Mouse (Mus musculus) mammary gland, adult 2 months (tissue): ENCODE data around the gene Asb8. TPM values are rescaled to one million over a fixed set of nuclear protein-coding genes. Genes with fewer than 3 reads are reported as not detected.

Source experiments
- polyA plus RNA-seq: library from polyadenylated mRNA; depleted of rRNA; stranded (reverse); fragments of >200 nt; gene quantifications from 2 replicates; pipeline ENCODE4 v1.2.3, GENCODE M21; 2012; ENCODE audit warnings: low replicate concordance; rRNA removed

Asb8 gene
- 39.8 and 71.3 TPM in 2 replicates for polyA plus RNA-seq

DNA sequence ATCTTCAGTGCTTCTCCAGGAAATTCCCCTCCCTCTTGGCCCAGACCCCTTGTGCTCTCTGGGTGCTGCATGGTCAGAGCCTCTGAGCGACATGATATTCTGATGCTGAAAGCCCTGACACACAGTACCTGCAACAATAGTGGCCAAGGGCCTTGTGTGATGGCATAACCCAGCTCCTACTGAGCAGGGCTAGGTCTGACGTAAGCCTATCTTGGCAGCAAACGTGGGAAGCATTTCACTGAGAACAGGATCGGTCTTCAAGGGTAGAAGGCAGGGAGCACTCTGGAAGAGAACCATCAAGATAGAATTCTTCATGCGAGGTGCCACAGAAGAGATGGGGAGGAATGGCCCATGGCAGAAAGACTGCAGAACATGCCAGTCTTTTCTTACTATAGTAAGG, at the start of gene Asb8:
TSS of gene Asb8 (minus strand) at position 101 of the 400 bp plus-strand sequence.

DNA sequence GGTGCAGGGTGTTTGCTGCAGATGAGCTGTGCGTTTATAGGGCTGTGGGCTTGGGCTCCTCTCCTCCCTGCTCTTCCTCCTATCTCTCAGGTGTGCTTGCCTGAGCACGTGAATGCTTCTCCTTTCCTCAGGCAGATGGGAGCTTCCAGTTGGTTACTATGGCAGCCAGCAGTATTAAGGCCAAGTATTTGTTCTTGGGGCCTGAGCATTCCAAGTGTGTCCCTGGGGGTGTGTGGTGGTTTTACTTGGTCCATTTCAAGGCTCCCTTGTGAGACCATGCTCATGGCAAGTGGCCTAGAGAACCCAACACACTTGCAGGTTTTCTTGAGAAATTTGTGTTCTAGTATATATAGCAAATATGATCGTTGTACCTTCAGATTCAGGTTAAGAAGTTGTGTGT, 30.0 kb upstream of the Asb8 start, which contains the start of gene Olfr288:
TSS of gene Olfr288 (minus strand) at position 101 of the 400 bp plus-strand sequence.

DNA sequence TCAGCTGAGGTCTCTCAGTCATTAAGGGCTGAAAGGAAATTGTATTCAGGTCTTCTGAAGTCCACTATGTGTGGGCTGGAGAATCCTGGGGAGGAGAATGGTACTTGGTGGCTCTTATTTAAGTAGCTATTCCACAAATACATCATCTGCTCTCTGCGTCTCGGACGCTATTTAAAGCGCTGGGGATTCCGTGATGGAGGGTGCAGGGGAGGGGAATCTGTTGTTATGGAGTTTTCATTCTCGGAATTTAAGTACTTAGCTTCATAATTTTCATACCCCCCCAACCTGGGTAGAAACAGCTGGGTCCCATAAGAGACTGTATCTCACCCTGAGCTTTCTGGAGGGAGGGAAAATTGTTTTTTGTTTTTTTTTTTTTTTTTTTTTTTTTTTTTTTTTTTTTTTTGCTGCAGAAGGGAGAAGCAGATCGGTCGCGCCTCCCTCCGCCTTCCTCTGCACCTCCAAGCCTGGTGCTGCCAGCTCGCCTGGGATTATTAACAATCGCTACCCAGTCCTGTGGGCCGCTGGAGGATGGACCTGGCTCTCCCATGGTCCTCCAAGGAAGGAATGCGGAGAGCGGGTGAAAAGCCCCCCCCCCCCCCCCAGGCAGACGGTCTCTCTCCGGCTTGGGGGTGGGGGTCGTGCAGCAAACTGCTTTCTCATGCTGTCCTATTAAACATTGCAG, 1.7 kb upstream of the Asb8 start, which contains the start of gene Ccdc184:
TSS of gene Ccdc184 (plus strand) at position 196 of the 682 bp plus-strand sequence.

DNA sequence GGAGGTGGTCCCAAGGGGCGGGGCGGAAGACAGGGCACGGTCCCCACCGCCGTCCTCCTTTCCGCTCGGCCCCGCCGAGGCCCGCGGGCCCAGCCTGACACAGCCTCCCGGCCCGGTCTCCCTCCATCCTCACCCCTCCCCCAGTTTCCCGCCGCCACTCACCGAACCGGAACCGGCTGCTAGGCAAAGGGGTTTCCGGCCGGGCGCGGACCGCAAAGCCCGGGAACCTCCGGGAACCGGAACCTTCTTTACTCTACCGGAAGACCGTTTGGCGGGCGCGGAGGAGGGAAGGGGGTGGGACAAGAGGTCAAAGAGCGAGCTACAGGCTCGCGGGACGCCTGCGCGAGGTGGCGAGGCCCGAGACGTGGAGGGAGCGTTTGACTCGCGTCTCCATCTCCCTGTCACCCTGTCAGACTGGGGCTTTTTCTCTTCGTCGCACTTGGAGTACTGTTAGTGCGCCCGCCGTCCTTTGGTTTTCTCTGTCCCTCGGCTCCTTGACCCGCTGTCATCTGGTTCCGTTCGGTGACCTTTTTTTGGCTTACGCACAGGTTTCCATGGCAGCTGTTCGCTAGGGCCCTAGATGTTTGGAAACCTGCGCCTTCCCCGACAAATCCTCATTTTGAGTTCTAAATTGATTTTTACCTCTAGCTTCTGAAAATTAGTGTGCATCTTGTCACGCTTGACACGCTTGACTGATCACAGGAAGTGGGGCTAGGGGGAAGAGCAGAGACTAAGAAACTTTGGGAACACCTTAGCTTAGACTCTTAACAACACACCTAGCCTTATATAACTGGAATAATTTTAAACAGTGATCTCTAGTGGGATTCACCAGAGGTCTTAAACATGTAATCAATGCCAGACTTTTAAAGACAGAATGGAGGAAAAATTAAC, 72.1 kb downstream of the Asb8 start, which contains the start of gene Senp1:
TSS of gene Senp1 (minus strand) at position 624 of the 891 bp plus-strand sequence.

DNA sequence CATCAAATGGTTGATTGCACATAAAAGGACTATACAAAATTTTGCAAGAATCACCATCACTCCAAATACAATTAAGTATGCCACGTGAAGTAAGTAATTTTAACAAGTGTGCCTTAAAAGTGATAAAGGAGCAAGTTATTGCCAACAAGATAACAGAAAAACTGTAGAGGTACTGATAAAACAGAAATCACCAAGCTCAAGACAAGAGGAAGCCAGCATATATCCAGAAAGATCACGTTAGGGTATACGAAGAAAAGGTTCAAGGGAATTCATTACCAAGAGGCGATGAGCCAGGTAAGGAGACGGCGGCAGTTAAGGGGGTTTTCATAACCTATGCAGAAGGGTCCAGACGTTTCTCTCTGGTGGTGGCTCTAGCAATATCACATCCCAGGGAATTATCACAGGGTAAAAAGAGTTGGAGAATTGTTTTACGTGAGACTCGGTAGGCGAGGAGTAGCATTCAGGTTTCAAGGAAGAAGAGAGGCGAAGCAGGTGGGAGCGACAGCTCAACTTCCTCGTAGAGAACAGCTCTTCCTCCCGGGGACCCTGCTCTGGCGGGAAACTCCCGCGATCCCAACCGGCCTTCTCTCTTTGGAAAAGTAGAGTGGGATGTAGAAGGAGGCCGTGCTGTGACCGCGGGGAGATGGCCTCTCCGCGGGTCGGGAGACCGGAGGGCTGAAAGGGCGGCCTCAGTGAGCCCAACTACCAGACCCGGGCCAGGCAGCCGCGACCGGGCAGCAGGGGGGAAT, 72.9 kb downstream of the Asb8 start, which contains the start of gene Pfkm:
TSS of gene Pfkm (plus strand) at position 218 of the 749 bp plus-strand sequence.

Other genes starting within 250 kb of the Asb8 start
- 38.6 and 74.5 TPM in 2 replicates for gene Tmem106c, start 201.4 kb downstream of the Asb8 start, polyA plus RNA-seq
- gene Col2a1, start 160.9 kb downstream of the Asb8 start, polyA plus RNA-seq = 0.04 TPM in 2 replicates
- gene Pfkm, start 73.0 kb downstream of the Asb8 start, polyA plus RNA-seq = 17.8 and 350 TPM in 2 replicates
- 9.2 and 13.4 TPM in 2 replicates for gene Senp1, start 71.9 kb downstream of the Asb8 start, polyA plus RNA-seq
- 0.19 and 0.32 TPM in 2 replicates for gene Ccdc184, start 1.5 kb upstream of the Asb8 start, polyA plus RNA-seq
- gene Olfr288, start 29.9 kb upstream of the Asb8 start, polyA plus RNA-seq = not detected in 2 replicates
- gene Gm44579, start 55.4 kb upstream of the Asb8 start, polyA plus RNA-seq = not detected in 2 replicates
- not detected in 2 replicates for gene Olfr287, start 55.4 kb upstream of the Asb8 start, polyA plus RNA-seq
- not detected in 2 replicates for gene Olfr286, start 68.8 kb upstream of the Asb8 start, polyA plus RNA-seq
- gene H1fnt, start 91.7 kb upstream of the Asb8 start, polyA plus RNA-seq = not detected in 2 replicates
- gene Zfp641, start 130.5 kb upstream of the Asb8 start, polyA plus RNA-seq = 1.3 and 3.5 TPM in 2 replicates
- not detected in 2 replicates for gene Olfr285, start 151.7 kb upstream of the Asb8 start, polyA plus RNA-seq
- gene Olfr284, start 175.4 kb upstream of the Asb8 start, polyA plus RNA-seq = not detected in 2 replicates
- not detected in 2 replicates for gene Olfr283, start 215.3 kb upstream of the Asb8 start, polyA plus RNA-seq